22 mouse cellular contexts compared by ENCODE assay signal in the genomic region with DNA sequence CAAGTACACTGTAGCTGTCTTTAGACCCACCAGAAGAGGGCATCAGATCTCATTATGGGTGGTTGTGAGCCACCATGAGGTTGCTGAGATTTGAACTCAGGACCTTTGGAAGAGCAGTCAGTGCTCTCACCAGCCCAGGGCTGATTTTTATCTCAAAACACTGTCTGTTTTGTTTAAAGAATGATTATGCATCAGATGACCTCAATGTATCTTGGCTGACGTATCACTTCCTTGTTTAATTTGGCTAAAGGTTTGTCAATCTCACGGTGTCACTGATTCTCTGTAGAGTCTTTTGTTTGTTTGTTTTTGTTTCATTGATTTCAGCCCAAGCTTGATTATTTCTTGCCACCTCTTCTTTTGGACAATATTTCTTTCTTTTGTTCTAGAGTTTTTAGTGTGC. TPM values are rescaled to one million over a fixed set of nuclear protein-coding genes. Genes with fewer than 3 reads are reported as not detected.
DNase-seq lines count a peak whose midpoint lies in the region; ATAC-seq and TF ChIP-seq lines count a peak whose summit lies in the region.
"Had no signal": no experiment of that assay in that cellular context is flagged by ENCODE, and none has a peak within 500 bp of the region (broad histone marks: within the 10 kb centered on the region; RNA-seq: fewer than 3 reads in every experiment).

No protein-coding gene starts in this region.

- TF ChIP-seq EP300 in liver, postnatal 0 days (IDR thresholded peaks at IDR 0.05; ENCODE audit: low read depth), result no peak

- DNase-seq in layer of hippocampus, adult 2 months (ENCODE audit: low spot score in 2 of 2), result no peak
- no peak for DNase-seq in layer of hippocampus, adult 9-10 months (ENCODE audit: low spot score)
- no peak for DNase-seq in liver, postnatal 0 days
- no peak for DNase-seq in liver
- no peak for DNase-seq in Patski (ENCODE audit: low read depth, low spot score)
- no peak for DNase-seq in cerebellum, postnatal 10 days
- DNase-seq: adrenal gland, adult 2 months; adrenal gland, postnatal 10 days; adrenal gland, postnatal 25 days; cerebellum, adult 11 months; cerebellum, adult 18-20 months; cerebellum, adult 8-10 months; cerebellum, adult 9-11 months; cerebellum, postnatal 25 days; forebrain, postnatal 0 days had no signal

- CTCF ChIA-PET in Patski (lab: Charles Lee), result interaction anchor here (1.0 to 1.3 kb wide), 2 partner anchors 8 to 312 kb away, joined by 3 read pairs; no protein-coding TSS in a partner anchor

- no peak overlapping the region for H3K9ac ChIP-seq in intestine, postnatal 0 days (ENCODE audit: low read depth, low read length)
- H3K9ac ChIP-seq in intestine, embryonic 15.5 days, result no peak overlapping the region
- no peak overlapping the region for H3K9ac ChIP-seq in liver, postnatal 0 days (replicated peaks)
- H3K9ac ChIP-seq: embryonic facial prominence, embryonic 12.5 days; forebrain, embryonic 13.5 days; forebrain, embryonic 15.5 days; forebrain, postnatal 0 days had no signal

- ATAC-seq in intestine, postnatal 0 days, result no peak
- ATAC-seq in intestine, embryonic 15.5 days, result no peak
- peak; percentile 28; the same call in 1 of the 2 replicates for ATAC-seq in liver, postnatal 0 days
- ATAC-seq in Patski, result no peak
- ATAC-seq: forebrain, embryonic 13.5 days; forebrain, embryonic 15.5 days; forebrain, postnatal 0 days had no signal

- H3K4me3 ChIP-seq in intestine, postnatal 0 days (ENCODE audit: low read depth, low read length), result no peak overlapping the region
- H3K4me3 ChIP-seq in intestine, embryonic 15.5 days (replicated peaks), result no peak overlapping the region
- no peak overlapping the region for H3K4me3 ChIP-seq in layer of hippocampus, adult 2 months
- H3K4me3 ChIP-seq in liver, postnatal 0 days (ENCODE audit: low read depth, low read length), result no peak overlapping the region
- H3K4me3 ChIP-seq: embryonic facial prominence, embryonic 10.5 days; embryonic facial prominence, embryonic 12.5 days; forebrain, embryonic 13.5 days; forebrain, embryonic 15.5 days had no signal

- in situ Hi-C loops in Patski (cut with MboI; ENCODE audit: low pct_unique_long_range_greater_than_20kb), result no loop called here

- H3K4me1 ChIP-seq in intestine, postnatal 0 days (replicated peaks; ENCODE audit: control insufficient read depth, insufficient read depth, low read length), result no peaks in the 10 kb centered on the region; the same call in 1 of the 2 replicates
- peaks cover 2% of the 10 kb centered on the region; the same call in 1 of the 2 replicates for H3K4me1 ChIP-seq in intestine, embryonic 15.5 days (replicated peaks)
- H3K4me1 ChIP-seq in liver, postnatal 0 days (ENCODE audit: insufficient read depth), result peaks cover 8% of the 10 kb centered on the region
- H3K4me1 ChIP-seq: embryonic facial prominence, embryonic 12.5 days had no signal

- no peaks in the 10 kb centered on the region for H3K9me3 ChIP-seq in intestine, postnatal 0 days (ENCODE audit: control insufficient read depth)
- 0 out of 2 replicates have a peak, but pooled peaks cover 6% of the 10 kb centered on the region for H3K9me3 ChIP-seq in intestine, embryonic 15.5 days
- no peaks in the 10 kb centered on the region for H3K9me3 ChIP-seq in liver, postnatal 0 days (ENCODE audit: low read length)
- H3K9me3 ChIP-seq: embryonic facial prominence, embryonic 12.5 days; forebrain, embryonic 13.5 days; forebrain, embryonic 15.5 days had no signal

- H3K36me3 ChIP-seq in intestine, postnatal 0 days (ENCODE audit: control insufficient read depth, insufficient read depth), result no peaks in the 10 kb centered on the region
- no peaks in the 10 kb centered on the region for H3K36me3 ChIP-seq in intestine, embryonic 15.5 days
- H3K36me3 ChIP-seq in liver, postnatal 0 days (replicated peaks; ENCODE audit: insufficient read depth, low read length), result no peaks in the 10 kb centered on the region
- H3K36me3 ChIP-seq: embryonic facial prominence, embryonic 10.5 days; embryonic facial prominence, embryonic 12.5 days; forebrain, embryonic 15.5 days had no signal

- POLR2A ChIA-PET in Patski (lab: Charles Lee), result no interaction called here

- peak overlapping the region; percentile 84 for H3K27ac ChIP-seq in intestine, postnatal 0 days (ENCODE audit: low read depth, low read length)
- H3K27ac ChIP-seq in intestine, embryonic 15.5 days, result no peak overlapping the region
- H3K27ac ChIP-seq in layer of hippocampus, adult 2 months, result no peak overlapping the region
- no peak overlapping the region for H3K27ac ChIP-seq in liver, postnatal 0 days (ENCODE audit: low read depth)
- H3K27ac ChIP-seq: embryonic facial prominence, embryonic 10.5 days; embryonic facial prominence, embryonic 12.5 days; forebrain, embryonic 13.5 days; forebrain, embryonic 15.5 days had no signal

- TF ChIP-seq CTCF in intestine, postnatal 0 days (IDR thresholded peaks at IDR 0.05; ENCODE audit: low read depth), result peak; percentile 29; the same call in 1 of the 2 replicates
- peak; percentile 20 for TF ChIP-seq CTCF in layer of hippocampus, adult 2 months (conservative IDR thresholded peaks at IDR 0.05)
- no peak for TF ChIP-seq CTCF in liver, postnatal 0 days (IDR thresholded peaks at IDR 0.05; ENCODE audit: low read depth)
- TF ChIP-seq CTCF in Patski (IDR thresholded peaks at IDR 0.05), result peak; percentile 30

- H3K27me3 ChIP-seq in intestine, postnatal 0 days (replicated peaks; ENCODE audit: control insufficient read depth, insufficient read depth, low read length), result no peaks in the 10 kb centered on the region
- H3K27me3 ChIP-seq in intestine, embryonic 15.5 days (replicated peaks), result no peaks in the 10 kb centered on the region
- no peaks in the 10 kb centered on the region for H3K27me3 ChIP-seq in liver, postnatal 0 days (ENCODE audit: insufficient read depth, low read length)
- H3K27me3 ChIP-seq in Patski, result no peaks in the 10 kb centered on the region
- H3K27me3 ChIP-seq: embryonic facial prominence, embryonic 12.5 days; forebrain, embryonic 13.5 days; forebrain, embryonic 15.5 days had no signal

- WGBS in intestine, postnatal 0 days, result 44% methylated on average over 2 of the region's 2 CpGs
- WGBS in intestine, embryonic 15.5 days, result 86% methylated on average over 2 of the region's 2 CpGs
- 50% methylated on average over 2 of the region's 2 CpGs for WGBS in liver, postnatal 0 days (ENCODE audit: insufficient replicate concordance)

- no peak overlapping the region for H3K4me2 ChIP-seq in intestine, postnatal 0 days (replicated peaks; ENCODE audit: low read depth)
- H3K4me2 ChIP-seq in intestine, embryonic 15.5 days (replicated peaks), result no peak overlapping the region
- no peak overlapping the region for H3K4me2 ChIP-seq in liver, postnatal 0 days (ENCODE audit: low read depth, low read length)
- H3K4me2 ChIP-seq: embryonic facial prominence, embryonic 12.5 days; forebrain, embryonic 13.5 days; forebrain, embryonic 15.5 days had no signal

RNA-seq across cellular contexts. Expression of gene Pigyl, which starts 5.7 kb away (rescaled TPM):
- 121 and 123 TPM in 2 replicates for polyA plus RNA-seq in intestine, postnatal 0 days (2015; fragmentation: Nextera tagmentation; extraction: Ambion mirVana)
- polyA plus RNA-seq in intestine, embryonic 15.5 days (2015; fragmentation: Nextera tagmentation; extraction: Ambion mirVana), result 88.6 and 90.0 TPM in 2 replicates
- total RNA-seq in layer of hippocampus, adult 2 months (2021), result 10 to 100 TPM; 49.0 to 50.5 TPM
- polyA plus RNA-seq in liver, postnatal 0 days (2015; fragmentation: Nextera tagmentation; extraction: Ambion mirVana), result 34.9 and 36.6 TPM in 2 replicates
- 72.3 TPM for polyA plus RNA-seq in Patski (2021)

RNA-seq across cellular contexts. Expression of gene Acp5, which starts 15.4 kb away (rescaled TPM):
- 175 and 178 TPM in 2 replicates for polyA plus RNA-seq in intestine, postnatal 0 days (2015; fragmentation: Nextera tagmentation; extraction: Ambion mirVana)
- 39.0 and 49.8 TPM in 2 replicates for polyA plus RNA-seq in intestine, embryonic 15.5 days (2015; fragmentation: Nextera tagmentation; extraction: Ambion mirVana)
- under 1 TPM; 0.27 to 0.69 TPM for total RNA-seq in layer of hippocampus, adult 2 months (2021)
- polyA plus RNA-seq in liver, postnatal 0 days (2015; fragmentation: Nextera tagmentation; extraction: Ambion mirVana), result 102 and 108 TPM in 2 replicates
- polyA plus RNA-seq in Patski (2021), result not detected

RNA-seq across cellular contexts. Expression of gene Elof1, which starts 34.0 kb away (rescaled TPM):
- 93.7 and 99.4 TPM in 2 replicates for polyA plus RNA-seq in intestine, postnatal 0 days (2015; fragmentation: Nextera tagmentation; extraction: Ambion mirVana)
- polyA plus RNA-seq in intestine, embryonic 15.5 days (2015; fragmentation: Nextera tagmentation; extraction: Ambion mirVana), result 143 and 157 TPM in 2 replicates
- 10 to 100 TPM; 54.6 to 54.8 TPM for total RNA-seq in layer of hippocampus, adult 2 months (2021)
- polyA plus RNA-seq in liver, postnatal 0 days (2015; fragmentation: Nextera tagmentation; extraction: Ambion mirVana), result 72.7 and 75.6 TPM in 2 replicates
- polyA plus RNA-seq in Patski (2021), result 123 TPM

RNA-seq across cellular contexts. Expression of gene Zfp872, which starts 36.9 kb away (rescaled TPM):
- 0.27 and 0.38 TPM in 2 replicates for polyA plus RNA-seq in intestine, postnatal 0 days (2015; fragmentation: Nextera tagmentation; extraction: Ambion mirVana)
- polyA plus RNA-seq in intestine, embryonic 15.5 days (2015; fragmentation: Nextera tagmentation; extraction: Ambion mirVana), result 0.29 and 0.90 TPM in 2 replicates
- under 1 TPM in 1 of 2 experiments, not detected in 1; 0.42 TPM for total RNA-seq in layer of hippocampus, adult 2 months (2021)
- 0.04 TPM in 2 replicates for polyA plus RNA-seq in liver, postnatal 0 days (2015; fragmentation: Nextera tagmentation; extraction: Ambion mirVana)
- polyA plus RNA-seq in Patski (2021), result not detected
- polyA plus RNA-seq: C2C12 had no signal

RNA-seq across cellular contexts. Expression of gene Cnn1, which starts 51.9 kb away (rescaled TPM):
- 419 and 432 TPM in 2 replicates for polyA plus RNA-seq in intestine, postnatal 0 days (2015; fragmentation: Nextera tagmentation; extraction: Ambion mirVana)
- 281 and 303 TPM in 2 replicates for polyA plus RNA-seq in intestine, embryonic 15.5 days (2015; fragmentation: Nextera tagmentation; extraction: Ambion mirVana)
- total RNA-seq in layer of hippocampus, adult 2 months (2021), result 1 to 10 TPM in 1 of 2 experiments, under 1 TPM in 1; 0.44 to 1.4 TPM
- polyA plus RNA-seq in liver, postnatal 0 days (2015; fragmentation: Nextera tagmentation; extraction: Ambion mirVana), result 0.33 and 0.68 TPM in 2 replicates
- 408 TPM for polyA plus RNA-seq in Patski (2021)

Comparison
In these comparisons a context has a peak if more than half of its experiments do, and no peak if none do; other contexts are left out.
1. RNA of gene Acp5, which starts 15.4 kb away (polyA plus RNA-seq): 175 to 178 TPM in intestine, postnatal 0 days, 102 to 108 TPM in liver, postnatal 0 days and 39.0 to 49.8 TPM in intestine, embryonic 15.5 days; not detected in Patski (single experiment); every median in the first group is over 10 times any median in the second.